Mouse (Mus musculus): Measurements from ENCODE around the gene Pgm1. TPM values are rescaled to one million over a fixed set of nuclear protein-coding genes. Genes with fewer than 3 reads are reported as not detected.

Gene Pgm1
- polyA plus RNA-seq, 1 experiment from 2014 or later: 150 TPM

DNA sequence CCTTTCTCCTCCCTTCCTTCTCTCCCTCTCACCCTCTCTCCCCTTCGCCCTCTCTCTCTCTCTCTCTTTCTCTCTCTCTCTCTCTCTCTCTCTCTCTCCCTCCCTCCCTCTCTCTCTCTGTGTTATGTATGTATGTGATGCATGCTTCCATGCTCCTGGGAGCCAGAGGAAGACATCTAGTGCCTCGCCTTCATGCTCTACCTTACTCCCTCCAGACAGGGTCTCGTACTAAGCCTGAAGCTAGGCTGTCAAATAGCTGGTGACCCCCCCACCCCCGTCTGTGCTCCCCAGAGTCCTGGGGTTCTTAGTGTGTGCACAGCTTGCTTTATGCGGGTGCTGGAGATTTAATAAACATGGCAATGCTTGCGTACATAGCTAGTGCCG is 55.1 kb downstream of the Pgm1 start:
- H3K4me1 ChIP-seq (replicated peaks; ENCODE audit: control insufficient read depth, insufficient read depth, low read length): 0 out of 2 replicates have a peak, but pooled peaks cover 4% of the 10 kb centered on the region
- no peak overlapping the region for H3K27ac ChIP-seq (ENCODE audit: low read depth)
- H3K9me3 ChIP-seq (ENCODE audit: control insufficient read depth, low read length): no peaks in the 10 kb centered on the region
- H3K27me3 ChIP-seq (replicated peaks; ENCODE audit: control insufficient read depth, insufficient read depth, low read length): no peaks in the 10 kb centered on the region
- 71% methylated on average over 7 of the region's 7 CpGs for WGBS
- no peak overlapping the region for H3K4me3 ChIP-seq (ENCODE audit: low read depth, low read length)
- DNase-seq (ENCODE audit: low spot score) (no peak), ATAC-seq (replicated peaks; ENCODE audit: low FRiP score, low TSS enrichment, low read depth) (no peak)
- H3K4me2 ChIP-seq (ENCODE audit: low read length): no peak overlapping the region
- peaks cover 9% of the 10 kb centered on the region; the same call in 1 of the 2 replicates for H3K36me3 ChIP-seq (ENCODE audit: control insufficient read depth, insufficient read depth, low read length)
- no peak overlapping the region for H3K9ac ChIP-seq (ENCODE audit: low read length)

DNA sequence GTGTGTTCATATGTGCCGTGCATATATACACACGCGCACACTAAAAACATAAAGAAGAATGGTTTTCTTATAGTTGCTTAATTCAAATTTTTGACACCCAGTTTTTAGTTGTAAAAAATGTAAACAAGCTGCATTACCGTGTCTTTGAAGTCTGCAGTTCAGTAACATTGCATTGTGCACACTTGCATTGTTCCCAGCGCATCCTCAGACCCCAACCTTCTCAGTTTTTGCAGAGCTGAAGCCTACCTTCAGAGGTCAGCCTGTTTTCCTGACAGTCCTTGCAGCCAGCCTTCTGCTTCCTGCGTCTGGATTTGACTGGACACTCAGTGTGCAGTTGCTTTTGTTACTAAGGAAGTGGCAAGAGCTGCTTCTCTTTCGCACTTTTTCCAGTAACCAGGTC is 55.9 kb downstream of the Pgm1 start:
- Histone ChIP-seq H3K36me3 (ENCODE audit: control insufficient read depth, insufficient read depth, low read length) (peaks cover 8% of the 10 kb centered on the region; the same call in 1 of the 2 replicates), H3K27ac (ENCODE audit: low read depth) (no peak overlapping the region), H3K4me1 (replicated peaks; ENCODE audit: control insufficient read depth, insufficient read depth, low read length) (0 out of 2 replicates have a peak, but pooled peaks cover 4% of the 10 kb centered on the region), H3K4me3 (ENCODE audit: low read depth, low read length) (no peak overlapping the region), H3K9ac (ENCODE audit: low read length) (no peak overlapping the region), H3K27me3 (replicated peaks; ENCODE audit: control insufficient read depth, insufficient read depth, low read length) (no peaks in the 10 kb centered on the region), H3K9me3 (ENCODE audit: control insufficient read depth, low read length) (no peaks in the 10 kb centered on the region), H3K4me2 (ENCODE audit: low read length) (no peak overlapping the region)
- WGBS: 75% methylated on average over 7 of the region's 7 CpGs
- DNase-seq (ENCODE audit: low spot score): no peak
- no peak for ATAC-seq (replicated peaks; ENCODE audit: low FRiP score, low TSS enrichment, low read depth)

DNA sequence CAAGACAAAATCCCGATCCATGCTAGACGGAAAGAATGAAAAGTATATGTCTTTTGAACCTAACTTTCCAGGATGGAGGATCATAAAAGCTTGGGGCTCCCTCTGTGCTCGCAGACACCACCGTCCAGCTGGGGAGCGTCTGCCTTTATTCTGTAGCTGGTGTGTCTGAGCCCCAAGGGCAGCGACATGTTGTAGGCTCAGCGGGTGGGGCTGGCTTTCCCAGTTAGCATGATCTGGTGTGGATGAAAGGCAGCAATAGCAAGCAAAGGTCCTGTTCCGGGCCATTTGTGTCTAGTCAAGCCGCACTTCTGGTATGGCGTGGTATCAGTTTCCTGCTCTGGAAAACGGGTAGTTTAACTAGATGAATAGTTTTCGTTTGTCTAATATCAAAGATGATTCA is 56.4 kb downstream of the Pgm1 start:
- DNase-seq (ENCODE audit: low spot score): no peak
- Histone ChIP-seq H3K27me3 (replicated peaks; ENCODE audit: control insufficient read depth, insufficient read depth, low read length) (no peaks in the 10 kb centered on the region), H3K4me3 (ENCODE audit: low read depth, low read length) (no peak overlapping the region), H3K36me3 (ENCODE audit: control insufficient read depth, insufficient read depth, low read length) (peaks cover 4% of the 10 kb centered on the region; the same call in 1 of the 2 replicates), H3K4me2 (ENCODE audit: low read length) (no peak overlapping the region), H3K27ac (ENCODE audit: low read depth) (no peak overlapping the region), H3K9ac (ENCODE audit: low read length) (no peak overlapping the region), H3K4me1 (replicated peaks; ENCODE audit: control insufficient read depth, insufficient read depth, low read length) (0 out of 2 replicates have a peak, but pooled peaks cover 4% of the 10 kb centered on the region), H3K9me3 (ENCODE audit: control insufficient read depth, low read length) (no peaks in the 10 kb centered on the region)
- WGBS: 71% methylated on average over 12 of the region's 12 CpGs
- no peak for ATAC-seq (replicated peaks; ENCODE audit: low FRiP score, low TSS enrichment, low read depth)

DNA sequence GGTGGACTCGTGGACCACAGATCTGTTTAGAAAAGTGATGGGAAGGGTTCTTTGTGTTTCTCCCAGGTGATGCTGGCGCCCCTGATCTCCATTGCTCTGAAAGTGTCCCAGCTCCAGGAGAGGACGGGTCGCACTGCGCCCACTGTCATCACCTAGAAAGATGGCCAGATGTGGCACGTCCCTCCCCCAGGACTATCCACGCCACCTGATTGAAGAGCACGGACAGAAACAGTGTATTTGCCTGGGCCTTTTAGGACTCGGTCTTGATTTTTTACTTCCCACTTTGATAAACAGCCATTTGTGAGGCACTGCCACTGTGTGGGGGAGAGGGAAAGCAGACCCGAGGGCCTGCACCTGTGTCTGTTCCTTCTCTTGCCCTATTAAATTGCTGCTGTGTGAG is 57.4 kb downstream of the Pgm1 start:
- ATAC-seq (replicated peaks; ENCODE audit: low FRiP score, low TSS enrichment, low read depth) (no peak), DNase-seq (ENCODE audit: low spot score) (no peak)
- H3K27ac ChIP-seq (ENCODE audit: low read depth): no peak overlapping the region
- H3K4me2 ChIP-seq (ENCODE audit: low read length): no peak overlapping the region
- no peaks in the 10 kb centered on the region for H3K9me3 ChIP-seq (ENCODE audit: control insufficient read depth, low read length)
- H3K4me3 ChIP-seq (ENCODE audit: low read depth, low read length): no peak overlapping the region
- no peaks in the 10 kb centered on the region for H3K27me3 ChIP-seq (replicated peaks; ENCODE audit: control insufficient read depth, insufficient read depth, low read length)
- 81% methylated on average over 10 of the region's 10 CpGs for WGBS
- no peak overlapping the region for H3K9ac ChIP-seq (ENCODE audit: low read length)
- 0 out of 2 replicates have a peak, but pooled peaks cover 4% of the 10 kb centered on the region for H3K4me1 ChIP-seq (replicated peaks; ENCODE audit: control insufficient read depth, insufficient read depth, low read length)
- peaks cover 4% of the 10 kb centered on the region; the same call in 1 of the 2 replicates for H3K36me3 ChIP-seq (ENCODE audit: control insufficient read depth, insufficient read depth, low read length)

DNA sequence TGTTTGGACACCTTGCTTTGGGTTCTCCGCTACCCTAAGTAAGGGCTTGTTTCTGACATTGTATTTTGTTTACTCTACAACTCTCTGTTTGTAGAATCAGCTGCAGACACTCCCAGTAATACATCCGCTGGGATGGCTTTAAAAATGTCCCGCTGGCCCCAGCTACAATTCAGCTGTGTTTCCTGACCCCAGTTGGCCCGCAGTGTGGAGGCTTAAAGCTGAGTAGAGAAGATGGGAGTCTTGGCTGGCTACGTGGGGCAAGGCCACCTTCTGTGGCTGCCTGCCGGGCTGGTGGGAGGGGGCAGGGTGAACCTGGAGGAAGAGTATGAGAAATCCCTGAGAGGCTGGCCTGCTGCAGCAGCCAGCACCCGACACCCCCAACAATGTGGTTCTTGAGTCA is 59.6 kb downstream of the Pgm1 start:
- H3K9ac ChIP-seq (ENCODE audit: low read length): no peak overlapping the region
- no peaks in the 10 kb centered on the region for H3K36me3 ChIP-seq (ENCODE audit: control insufficient read depth, insufficient read depth, low read length)
- no peaks in the 10 kb centered on the region for H3K9me3 ChIP-seq (ENCODE audit: control insufficient read depth, low read length)
- 0 out of 2 replicates have a peak, but pooled peaks cover 4% of the 10 kb centered on the region for H3K4me1 ChIP-seq (replicated peaks; ENCODE audit: control insufficient read depth, insufficient read depth, low read length)
- H3K27me3 ChIP-seq (replicated peaks; ENCODE audit: control insufficient read depth, insufficient read depth, low read length): no peaks in the 10 kb centered on the region
- no peak overlapping the region for H3K4me3 ChIP-seq (ENCODE audit: low read depth, low read length)
- no peak for ATAC-seq (replicated peaks; ENCODE audit: low FRiP score, low TSS enrichment, low read depth)
- H3K4me2 ChIP-seq (ENCODE audit: low read length): no peak overlapping the region
- H3K27ac ChIP-seq (ENCODE audit: low read depth): no peak overlapping the region
- WGBS: 60% methylated on average over 7 of the region's 7 CpGs
- DNase-seq (ENCODE audit: low spot score): no peak

DNA sequence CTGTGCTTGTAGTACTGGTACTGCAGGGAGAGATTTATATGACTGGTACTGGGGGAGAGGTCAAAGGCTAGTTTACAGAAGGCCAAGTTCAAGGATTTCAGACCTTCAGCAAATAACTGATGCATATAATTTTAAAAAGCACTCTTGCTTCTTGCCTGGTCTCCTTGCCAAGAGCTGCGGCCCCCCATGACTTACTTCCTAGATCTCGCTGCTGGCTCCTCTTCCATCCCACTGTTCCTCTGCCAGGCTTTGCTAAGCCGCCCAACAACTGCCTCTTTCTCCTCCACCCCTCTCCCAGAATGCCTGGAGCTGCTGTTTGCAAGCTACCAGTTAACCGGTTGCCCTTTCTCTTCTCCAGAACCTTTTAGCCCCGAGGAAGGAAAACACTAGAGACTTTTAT is 71.8 kb downstream of the Pgm1 start:
- H3K4me1 ChIP-seq (replicated peaks; ENCODE audit: control insufficient read depth, insufficient read depth, low read length): no peaks in the 10 kb centered on the region
- no peaks in the 10 kb centered on the region for H3K27me3 ChIP-seq (replicated peaks; ENCODE audit: control insufficient read depth, insufficient read depth, low read length)
- no peaks in the 10 kb centered on the region for H3K36me3 ChIP-seq (ENCODE audit: control insufficient read depth, insufficient read depth, low read length)
- H3K27ac ChIP-seq (ENCODE audit: low read depth): no peak overlapping the region
- no peak for ATAC-seq (replicated peaks; ENCODE audit: low FRiP score, low TSS enrichment, low read depth)
- H3K4me3 ChIP-seq (ENCODE audit: low read depth, low read length): no peak overlapping the region
- no peaks in the 10 kb centered on the region for H3K9me3 ChIP-seq (ENCODE audit: control insufficient read depth, low read length)
- no peak for DNase-seq (ENCODE audit: low spot score)
- H3K9ac ChIP-seq (ENCODE audit: low read length): no peak overlapping the region
- WGBS: 64% methylated on average over 5 of the region's 5 CpGs
- no peak overlapping the region for H3K4me2 ChIP-seq (ENCODE audit: low read length)

DNA sequence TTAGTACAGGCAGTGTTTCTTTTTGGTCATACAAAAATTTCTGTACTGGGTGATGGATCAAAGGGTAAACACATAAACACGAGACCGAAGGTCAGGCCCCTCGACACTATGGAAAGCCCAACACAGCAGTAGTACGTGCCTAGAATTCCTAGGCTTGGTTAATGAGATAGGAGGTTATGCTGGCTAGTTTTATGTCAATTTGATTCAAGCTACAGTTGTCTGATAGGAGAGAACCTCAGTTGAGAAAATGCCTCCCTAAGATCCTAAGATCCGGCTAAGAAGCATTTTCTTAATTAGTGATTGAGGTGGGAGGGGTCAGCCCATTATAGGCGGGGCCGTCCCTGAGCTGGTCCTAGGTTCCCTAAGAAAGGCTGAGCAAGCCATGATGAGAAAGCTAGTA is 72.6 kb downstream of the Pgm1 start:
- WGBS: 60% methylated on average over 7 of the region's 7 CpGs
- Histone ChIP-seq H3K27ac (ENCODE audit: low read depth) (no peak overlapping the region), H3K4me1 (replicated peaks; ENCODE audit: control insufficient read depth, insufficient read depth, low read length) (no peaks in the 10 kb centered on the region), H3K4me2 (ENCODE audit: low read length) (no peak overlapping the region), H3K4me3 (ENCODE audit: low read depth, low read length) (no peak overlapping the region), H3K9ac (ENCODE audit: low read length) (no peak overlapping the region), H3K9me3 (ENCODE audit: control insufficient read depth, low read length) (no peaks in the 10 kb centered on the region), H3K36me3 (ENCODE audit: control insufficient read depth, insufficient read depth, low read length) (no peaks in the 10 kb centered on the region), H3K27me3 (replicated peaks; ENCODE audit: control insufficient read depth, insufficient read depth, low read length) (no peaks in the 10 kb centered on the region)
- DNase-seq (ENCODE audit: low spot score): no peak
- ATAC-seq (replicated peaks; ENCODE audit: low FRiP score, low TSS enrichment, low read depth): no peak

DNA sequence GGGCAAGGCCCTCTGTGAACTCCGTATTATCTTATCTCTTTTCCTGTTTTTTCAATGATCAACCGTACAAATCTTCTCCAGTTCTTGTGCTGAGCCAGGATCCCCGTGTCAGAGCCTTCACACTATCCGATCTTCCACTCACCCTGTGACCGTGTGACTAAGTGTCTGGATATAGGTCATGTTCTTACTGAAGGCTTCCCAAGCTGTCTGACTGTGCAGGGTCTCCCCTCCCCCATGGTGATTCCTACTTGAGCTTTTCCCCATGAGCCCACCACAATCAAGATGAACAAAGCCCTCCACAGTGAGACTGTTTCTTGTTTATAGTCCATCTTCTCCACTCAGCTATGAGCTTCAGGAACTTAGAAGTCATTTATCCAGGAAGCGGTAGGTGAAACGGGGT is 78.5 kb downstream of the Pgm1 start:
- 78% methylated on average over 7 of the region's 7 CpGs for WGBS
- H3K4me1 ChIP-seq (replicated peaks; ENCODE audit: control insufficient read depth, insufficient read depth, low read length): peaks cover 10% of the 10 kb centered on the region
- ATAC-seq (replicated peaks; ENCODE audit: low FRiP score, low TSS enrichment, low read depth): no peak

DNA sequence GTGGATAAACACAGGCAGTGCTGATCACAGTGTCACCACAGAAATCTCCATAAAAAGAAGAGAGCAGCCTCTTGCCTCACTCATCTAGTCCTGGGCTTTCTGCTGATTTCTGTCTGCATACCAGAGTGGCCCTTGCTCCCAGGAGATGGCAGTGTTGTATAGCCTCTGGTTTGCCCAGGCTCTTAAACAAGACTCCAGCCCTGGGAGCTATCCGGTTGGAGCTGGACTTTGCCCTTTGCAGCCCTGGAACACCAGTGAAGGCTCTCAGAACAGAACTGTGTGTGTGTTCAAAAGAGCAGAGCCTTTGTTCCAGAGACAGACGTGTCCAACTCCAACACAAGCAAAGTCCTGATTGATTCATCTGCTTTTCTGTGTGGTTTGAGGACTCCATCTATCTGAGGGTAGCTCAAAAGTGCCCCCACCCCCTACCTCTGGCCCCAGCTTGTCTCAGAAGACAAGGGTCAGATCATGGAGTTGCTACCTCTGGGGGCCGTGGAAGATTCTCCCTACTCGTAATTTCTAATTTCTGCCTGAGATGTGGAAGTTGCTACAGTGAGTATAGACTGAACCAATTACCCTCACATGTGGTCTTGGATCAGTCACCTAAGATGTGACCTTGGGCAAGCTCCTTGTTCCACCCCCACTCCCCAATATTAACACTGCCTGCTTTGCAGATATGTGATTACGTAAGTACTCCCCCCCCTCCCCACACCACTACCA is 79.3 kb downstream of the Pgm1 start:
- no peaks in the 10 kb centered on the region for H3K9me3 ChIP-seq (ENCODE audit: control insufficient read depth, low read length)
- H3K4me2 ChIP-seq (ENCODE audit: low read length): no peak overlapping the region
- no peak overlapping the region for H3K9ac ChIP-seq (ENCODE audit: low read length)
- 33% methylated on average over 5 of the region's 5 CpGs for WGBS
- peaks cover 10% of the 10 kb centered on the region for H3K4me1 ChIP-seq (replicated peaks; ENCODE audit: control insufficient read depth, insufficient read depth, low read length)
- DNase-seq (ENCODE audit: low spot score) (peak; percentile 81), ATAC-seq (replicated peaks; ENCODE audit: low FRiP score, low TSS enrichment, low read depth) (peak; percentile 87)
- no peaks in the 10 kb centered on the region for H3K36me3 ChIP-seq (ENCODE audit: control insufficient read depth, insufficient read depth, low read length)
- H3K27ac ChIP-seq (ENCODE audit: low read depth): no peak overlapping the region
- no peaks in the 10 kb centered on the region for H3K27me3 ChIP-seq (replicated peaks; ENCODE audit: control insufficient read depth, insufficient read depth, low read length)
- H3K4me3 ChIP-seq (ENCODE audit: low read depth, low read length): no peak overlapping the region

More for the DNA sequence above, 78.5 kb downstream of the Pgm1 start:
- Histone ChIP-seq H3K4me2 (ENCODE audit: low read length) (no peak overlapping the region), H3K9me3 (ENCODE audit: control insufficient read depth, low read length) (no peaks in the 10 kb centered on the region), H3K27me3 (replicated peaks; ENCODE audit: control insufficient read depth, insufficient read depth, low read length) (no peaks in the 10 kb centered on the region), H3K9ac (ENCODE audit: low read length) (no peak overlapping the region), H3K4me3 (ENCODE audit: low read depth, low read length) (no peak overlapping the region), H3K27ac (ENCODE audit: low read depth) (no peak overlapping the region), H3K36me3 (ENCODE audit: control insufficient read depth, insufficient read depth, low read length) (no peaks in the 10 kb centered on the region)
- no peak for DNase-seq (ENCODE audit: low spot score)

Measured in intestine, embryonic 14.5 days (tissue).